Mouse (Mus musculus) thymus, postnatal 4 days (tissue): ENCODE results near the gene A730061H03Rik.

ENCODE experiments used
- DNase-seq: peaks from one replicate; pipeline ENCODE4 v3.0.0; 2021

The A730061H03Rik gene

DNA sequence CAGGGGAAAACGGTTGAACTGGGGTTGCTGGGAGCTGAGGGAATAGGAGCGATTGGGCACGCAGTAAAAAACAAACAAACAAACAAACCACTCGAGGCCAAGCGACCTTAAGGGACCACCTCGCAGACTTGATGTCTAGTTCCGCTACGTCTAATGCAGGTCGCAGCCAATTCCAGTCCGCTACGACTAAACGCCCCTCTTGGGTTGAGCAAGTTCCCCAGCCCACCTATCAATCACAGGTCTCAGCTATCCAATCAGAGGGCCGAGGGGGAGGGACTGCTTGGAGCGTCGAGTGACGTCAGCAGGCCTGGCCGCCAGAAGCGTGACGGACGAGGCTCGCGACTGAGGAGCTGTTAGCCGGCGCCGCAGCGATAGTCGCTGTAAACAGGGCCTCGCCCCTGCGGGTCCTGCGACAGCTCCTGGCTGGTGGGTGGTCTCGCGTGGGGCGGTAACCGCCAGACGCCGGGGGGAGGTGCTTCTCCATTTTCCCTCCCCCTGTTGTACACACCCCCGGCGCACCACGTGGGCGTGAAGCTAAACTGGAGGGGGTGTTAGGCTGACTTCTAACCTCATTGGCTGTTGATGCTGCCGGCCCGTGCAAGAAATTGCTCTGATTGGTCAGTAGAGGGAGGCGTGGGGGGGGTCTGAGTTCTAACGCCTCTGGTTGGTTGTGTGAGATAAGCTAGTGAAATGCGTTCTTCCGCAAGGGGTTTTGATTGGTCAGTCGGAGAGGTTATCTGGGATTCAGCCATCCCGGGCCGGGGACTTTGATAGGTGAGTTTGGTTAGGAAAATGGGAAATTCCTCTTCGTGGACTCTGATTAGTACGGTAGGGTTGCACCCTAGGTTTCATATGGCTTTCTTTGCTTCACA, at the start of gene A730061H03Rik:
Gene A730061H03Rik, minus strand, starts transcription at position 205 of the 872 bp plus-strand sequence.
- peak; percentile 97 for DNase-seq

DNA sequence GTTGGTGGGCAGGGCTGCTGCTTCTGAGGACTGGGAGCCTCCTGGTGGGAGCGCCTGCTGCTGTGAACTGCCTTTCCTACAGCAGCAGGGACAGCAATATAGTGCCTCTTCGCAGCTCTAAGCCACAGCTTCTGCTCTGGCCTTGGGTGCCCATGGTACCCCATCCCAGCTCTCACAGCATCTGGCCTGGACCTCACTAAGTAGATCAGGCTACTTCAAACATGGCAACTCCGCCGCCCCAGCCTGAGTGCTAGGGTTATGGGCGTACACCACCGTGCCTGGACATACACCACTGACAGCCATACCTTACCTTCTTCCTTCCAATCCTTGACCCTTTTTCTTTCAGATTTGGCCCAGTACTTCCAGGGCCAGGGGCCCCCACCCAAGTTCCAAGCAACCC, 48.1 kb upstream of the A730061H03Rik start:
- no peak for DNase-seq

- DNase-seq = no peak
Measured at GRCm38 (mm10) chr14:55605743-55606459, 45.7 kb upstream of the A730061H03Rik start.

DNA sequence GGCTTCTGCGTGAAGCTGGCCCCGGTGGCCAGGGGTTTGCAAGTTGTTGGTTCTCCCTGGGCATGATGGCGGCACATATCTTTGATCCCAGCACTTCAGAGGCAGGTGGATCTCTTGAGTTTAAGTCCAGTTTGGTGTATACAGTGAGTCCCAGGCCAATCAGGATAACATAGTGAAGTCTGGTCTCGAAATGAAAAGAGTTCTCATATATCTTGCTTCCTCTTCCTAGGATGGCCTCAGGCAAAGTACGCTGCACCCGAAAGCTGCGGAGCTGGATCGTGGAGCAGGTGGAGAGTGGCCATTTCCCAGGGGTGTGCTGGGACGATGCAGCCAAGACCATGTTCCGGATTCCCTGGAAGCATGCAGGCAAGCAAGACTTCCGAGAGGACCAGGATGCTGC, 44.6 kb upstream of the A730061H03Rik start:
- DNase-seq = no peak

- peak; percentile 93 for DNase-seq
Measured at GRCm38 (mm10) chr14:55603633-55604576, 43.7 kb upstream of the A730061H03Rik start.

DNA sequence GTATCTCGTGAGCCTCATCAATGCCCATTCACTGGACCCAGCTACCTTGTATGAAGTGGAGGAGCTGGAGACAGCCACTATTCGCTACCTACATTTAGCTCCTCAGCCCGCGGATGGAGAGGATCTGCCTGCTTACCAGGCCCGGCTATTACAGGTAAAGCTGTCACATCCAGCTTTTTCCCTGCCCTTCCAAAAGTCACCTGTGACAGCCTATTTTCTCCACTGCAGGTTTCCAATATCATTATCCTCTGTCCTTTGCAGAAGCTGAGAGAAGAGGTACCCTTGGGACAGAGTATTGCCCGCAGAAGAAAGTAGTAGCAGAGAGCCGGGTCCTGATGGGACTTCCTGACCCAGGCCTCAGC, 43.0 kb upstream of the A730061H03Rik start, which contains the start of gene Irf9:
Gene Irf9, plus strand, starts transcription at position 301 of the 362 bp plus-strand sequence.
- no peak for DNase-seq

GRCm38 (mm10) chr14:55598521-55599390, 38.5 kb upstream of the A730061H03Rik start:
- no peak for DNase-seq

DNA sequence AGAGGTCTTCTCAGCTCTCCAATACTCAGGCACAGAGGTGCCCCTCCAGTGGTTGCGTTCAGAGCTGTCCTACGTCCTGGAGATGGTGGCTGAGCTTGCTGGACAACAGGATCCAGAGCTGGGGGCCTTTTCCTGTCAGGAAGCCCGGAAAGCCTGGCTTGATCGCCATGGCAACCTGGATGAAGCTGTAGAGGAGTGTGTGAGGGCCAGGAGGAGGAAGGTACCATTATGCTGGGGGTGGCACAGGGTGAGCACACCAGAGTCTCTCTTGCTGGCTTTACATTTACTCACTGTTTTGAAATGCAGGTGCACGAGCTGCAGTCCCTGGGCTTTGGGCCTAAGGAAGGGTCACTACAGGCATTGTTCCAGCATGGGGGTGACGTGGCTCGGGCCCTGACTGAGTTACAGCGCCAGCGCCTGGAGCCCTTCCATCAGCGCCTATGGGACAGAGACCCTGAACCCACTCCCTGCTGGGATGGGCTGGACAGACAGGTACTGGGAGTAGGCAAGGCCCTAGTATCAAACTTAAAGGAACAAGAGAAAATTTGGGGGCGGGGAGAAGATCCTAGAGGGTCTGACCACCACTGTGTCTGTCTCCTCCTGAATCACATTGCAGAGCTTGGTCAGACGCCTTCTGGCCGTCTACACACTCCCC, 36.0 kb upstream of the A730061H03Rik start:
- no peak for DNase-seq

- no peak for DNase-seq
Measured at GRCm38 (mm10) chr14:55592226-55592625, 32.0 kb upstream of the A730061H03Rik start.

- peak; percentile 83 for DNase-seq
Measured at GRCm38 (mm10) chr14:55591331-55591891, 31.2 kb upstream of the A730061H03Rik start, which contains the start of gene Rnf31. Gene Rnf31, plus strand, starts transcription at chr14:55591708.

- DNase-seq = peak; percentile 75
Measured at GRCm38 (mm10) chr14:55590748-55591330, 30.6 kb upstream of the A730061H03Rik start, which contains the start of gene Psme2. Gene Psme2, minus strand, starts transcription at chr14:55591113.

DNA sequence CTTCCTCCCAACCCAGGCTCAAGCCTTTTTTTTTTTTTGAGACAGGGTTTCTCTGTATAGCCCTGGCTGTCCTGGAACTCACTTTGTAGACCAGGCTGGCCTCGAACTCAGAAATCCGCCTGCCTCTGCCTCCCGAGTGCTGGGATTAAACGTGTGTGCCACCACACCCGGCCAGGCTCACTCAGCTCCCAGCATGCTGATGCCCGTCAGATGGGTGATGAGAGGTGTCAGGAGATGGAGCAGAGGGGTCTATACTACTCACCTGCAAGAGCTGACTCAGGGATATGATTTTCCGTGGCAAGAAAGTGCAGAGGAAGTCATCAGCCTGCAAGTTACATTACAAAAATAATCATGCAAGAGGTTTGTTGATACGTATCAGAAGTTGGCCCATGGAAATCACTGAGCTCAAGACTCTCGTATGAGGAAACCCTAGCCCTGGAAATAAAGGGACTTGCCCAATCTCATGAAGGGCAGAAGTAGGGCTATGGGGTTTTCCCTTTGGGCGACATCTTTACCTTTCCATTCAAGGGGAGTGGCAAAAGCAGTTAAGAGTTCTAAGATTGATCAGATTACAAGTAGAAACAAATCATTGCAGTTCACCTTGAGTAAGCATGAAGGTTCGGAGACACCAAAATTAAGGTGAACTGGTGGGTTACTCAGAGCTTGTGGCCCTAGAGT, 29.7 kb upstream of the A730061H03Rik start:
- DNase-seq = no peak

DNA sequence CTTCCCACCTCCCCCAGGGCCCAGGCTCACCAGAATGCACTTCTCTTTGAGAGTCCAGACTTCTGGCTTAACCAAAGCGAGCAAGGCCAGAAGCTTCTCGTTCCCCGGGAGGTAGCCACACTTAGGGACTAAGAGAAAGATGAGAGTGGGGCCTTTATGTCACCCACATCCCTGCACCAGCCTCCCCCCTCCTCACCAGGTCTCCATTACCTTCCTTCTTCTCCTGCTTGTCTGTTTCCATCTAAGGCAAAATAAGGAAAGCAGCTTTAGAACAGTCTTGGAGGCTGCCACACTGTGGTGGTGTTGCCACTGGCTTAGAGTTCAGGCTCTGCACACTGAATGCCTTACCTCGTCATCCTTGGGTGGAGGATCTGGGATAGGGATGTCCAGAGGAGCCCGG, 29.1 kb upstream of the A730061H03Rik start:
- no peak for DNase-seq

DNA sequence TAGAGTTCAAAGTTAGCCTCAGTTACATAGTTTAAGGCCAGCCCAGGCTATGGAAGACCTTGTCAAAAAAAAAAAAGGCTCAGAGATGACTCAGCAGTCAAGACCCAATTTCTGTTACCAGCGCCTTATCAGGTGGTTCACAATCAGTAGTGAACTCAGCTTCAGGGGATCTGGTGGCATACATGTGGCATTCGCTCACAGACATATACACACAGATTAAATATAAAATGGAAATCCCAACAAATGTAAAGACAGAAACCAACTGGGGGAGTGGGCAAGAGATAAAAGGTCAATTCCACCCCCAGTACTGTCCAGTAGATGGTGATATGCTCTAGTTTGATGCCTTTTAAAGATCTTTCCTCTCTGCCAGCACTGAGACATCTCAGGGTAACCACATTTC, 25.9 kb upstream of the A730061H03Rik start:
- DNase-seq = no peak

DNA sequence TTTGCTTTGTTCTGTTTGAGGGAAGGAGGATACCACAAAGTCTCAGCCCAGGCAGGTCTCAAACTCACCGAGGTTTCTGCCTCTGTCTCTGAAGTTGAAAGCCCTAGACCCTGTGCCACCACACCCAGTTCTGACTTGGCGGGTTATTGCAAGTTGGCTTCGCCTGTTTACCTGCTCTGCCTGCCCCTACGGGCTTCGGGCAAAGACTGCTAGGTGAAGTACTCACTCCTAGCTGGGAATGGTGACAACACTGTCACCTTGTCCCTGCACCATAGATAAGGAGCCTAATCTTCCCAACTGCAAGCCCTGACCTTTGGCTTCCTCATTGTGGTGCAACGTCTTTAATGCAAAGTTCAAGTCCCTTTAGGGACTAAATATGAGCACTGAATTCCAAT, 25.4 kb upstream of the A730061H03Rik start:
- no peak for DNase-seq

DNA sequence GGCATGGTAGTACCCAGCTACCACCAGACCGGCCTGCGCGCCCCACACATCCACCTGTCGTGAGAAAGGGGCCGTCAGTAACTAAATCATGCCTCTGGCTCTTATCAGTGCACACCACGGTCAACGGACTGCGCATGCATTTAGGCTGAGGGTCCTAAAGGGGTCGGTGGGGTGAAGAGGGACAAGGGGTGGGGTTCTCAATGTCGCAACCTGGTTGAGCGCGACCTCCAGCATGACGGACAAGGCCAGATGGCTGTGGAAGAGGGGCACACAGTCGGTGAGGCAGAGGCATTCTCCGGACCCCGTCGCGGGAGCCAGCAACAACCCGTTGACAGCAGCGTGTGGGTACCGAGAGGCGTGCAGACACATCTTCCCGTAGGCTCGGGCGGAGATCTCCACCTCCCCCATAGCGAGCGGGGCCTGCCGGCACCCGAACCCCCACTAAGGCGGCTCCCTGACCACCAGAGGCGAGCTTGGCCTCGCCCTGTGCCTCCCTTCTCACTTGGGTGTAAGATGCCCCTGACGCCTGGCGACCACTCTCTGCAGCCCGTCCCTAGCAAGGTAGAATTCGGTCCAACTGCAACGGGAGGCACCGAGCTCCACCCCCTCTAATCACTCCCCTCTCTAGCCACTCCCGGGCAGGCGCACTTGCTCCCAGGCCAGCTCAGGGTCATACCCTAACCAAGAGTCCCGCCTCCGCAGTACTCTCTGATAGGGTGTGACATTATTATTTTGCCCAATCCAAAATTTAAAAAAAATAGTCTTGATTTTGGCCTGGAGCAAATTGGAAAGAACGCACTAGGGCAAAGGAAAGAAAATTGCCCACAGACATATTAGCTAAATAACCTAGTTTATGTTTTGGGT, 24.7 kb upstream of the A730061H03Rik start, which contains the start of gene Emc9:
Gene Emc9, minus strand, starts transcription at position 601 of the 864 bp plus-strand sequence.
- peak; percentile 63 for DNase-seq

DNA sequence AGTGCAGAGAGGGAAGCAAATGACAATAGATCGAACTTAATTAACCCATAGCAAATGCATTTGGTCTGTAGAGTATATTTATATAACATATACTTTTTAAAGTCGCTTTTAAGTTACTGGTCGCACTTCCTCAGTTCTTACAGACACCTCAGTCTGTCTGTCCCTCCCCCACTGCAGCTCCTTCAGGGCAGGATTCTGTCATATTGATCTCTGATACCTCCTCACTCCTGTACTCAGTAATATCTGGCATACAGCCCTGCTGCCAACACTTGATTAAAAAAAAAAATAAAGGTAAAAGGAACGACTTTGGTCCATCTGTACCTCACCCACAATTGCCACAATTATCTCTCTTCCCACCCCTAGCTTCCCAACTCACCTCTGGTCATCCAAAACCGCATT, 24.1 kb upstream of the A730061H03Rik start:
- DNase-seq = no peak

- peak; percentile 40 for DNase-seq
Measured at GRCm38 (mm10) chr14:55581981-55582681, 21.9 kb upstream of the A730061H03Rik start.
